Mouse (Mus musculus): Measurements from ENCODE around the gene Phf7. TPM values are rescaled to one million over a fixed set of nuclear protein-coding genes. Genes with fewer than 3 reads are reported as not detected.

Gene Phf7
- polyA plus RNA-seq, 1 experiment: 4.5 TPM

GRCm38 (mm10) chr14:31240528-31240927 is 10.6 kb downstream of the Phf7 start:
- TF ChIP-seq GATA1 (IDR thresholded peaks at IDR 0.05; ENCODE audit: low read length): no peak

- no peak for TF ChIP-seq GATA1 (IDR thresholded peaks at IDR 0.05; ENCODE audit: low read length)
These were observed 13.8 kb downstream of the Phf7 start for GRCm38 (mm10) chr14:31237101-31237882.

GRCm38 (mm10) chr14:31233996-31234591 is 17.0 kb downstream of the Phf7 start:
- no peak for TF ChIP-seq GATA1 (IDR thresholded peaks at IDR 0.05; ENCODE audit: low read length)

GRCm38 (mm10) chr14:31233070-31233995 is 17.8 kb downstream of the Phf7 start:
- no peak for TF ChIP-seq GATA1 (IDR thresholded peaks at IDR 0.05; ENCODE audit: low read length)

- no peak for TF ChIP-seq GATA1 (IDR thresholded peaks at IDR 0.05; ENCODE audit: low read length)
These were observed 18.6 kb downstream of the Phf7 start for GRCm38 (mm10) chr14:31232404-31233069.

- TF ChIP-seq GATA1 (IDR thresholded peaks at IDR 0.05; ENCODE audit: low read length): no peak
These were observed 20.7 kb downstream of the Phf7 start for GRCm38 (mm10) chr14:31230442-31230841.

GRCm38 (mm10) chr14:31228234-31228633 is 22.9 kb downstream of the Phf7 start:
- no peak for TF ChIP-seq GATA1 (IDR thresholded peaks at IDR 0.05; ENCODE audit: low read length)

- TF ChIP-seq GATA1 (IDR thresholded peaks at IDR 0.05; ENCODE audit: low read length): no peak
These were observed 24.1 kb downstream of the Phf7 start for GRCm38 (mm10) chr14:31226978-31227377.

- TF ChIP-seq GATA1 (IDR thresholded peaks at IDR 0.05; ENCODE audit: low read length): no peak
These were observed 33.5 kb downstream of the Phf7 start, which contains the start of gene Sema3g for GRCm38 (mm10) chr14:31217666-31218065. Gene Sema3g, plus strand, starts transcription at chr14:31217860.

- no peak for TF ChIP-seq GATA1 (IDR thresholded peaks at IDR 0.05; ENCODE audit: low read length)
These were observed 34.3 kb downstream of the Phf7 start, which contains the start of gene Nisch for GRCm38 (mm10) chr14:31216846-31217245. Gene Nisch, minus strand, starts transcription at chr14:31216946.

- no peak for TF ChIP-seq GATA1 (IDR thresholded peaks at IDR 0.05; ENCODE audit: low read length)
These were observed 35.7 kb downstream of the Phf7 start for GRCm38 (mm10) chr14:31215157-31216002.

- no peak for TF ChIP-seq GATA1 (IDR thresholded peaks at IDR 0.05; ENCODE audit: low read length)
These were observed 36.4 kb downstream of the Phf7 start for GRCm38 (mm10) chr14:31214684-31215083.

GRCm38 (mm10) chr14:31213868-31214267 is 37.2 kb downstream of the Phf7 start:
- TF ChIP-seq GATA1 (IDR thresholded peaks at IDR 0.05; ENCODE audit: low read length): no peak

GRCm38 (mm10) chr14:31212499-31212898 is 38.6 kb downstream of the Phf7 start:
- TF ChIP-seq GATA1 (IDR thresholded peaks at IDR 0.05; ENCODE audit: low read length): no peak

All from G1E-ER4 (cell line).